ENCODE assay signal across 8 mouse cellular contexts in the genomic region with DNA sequence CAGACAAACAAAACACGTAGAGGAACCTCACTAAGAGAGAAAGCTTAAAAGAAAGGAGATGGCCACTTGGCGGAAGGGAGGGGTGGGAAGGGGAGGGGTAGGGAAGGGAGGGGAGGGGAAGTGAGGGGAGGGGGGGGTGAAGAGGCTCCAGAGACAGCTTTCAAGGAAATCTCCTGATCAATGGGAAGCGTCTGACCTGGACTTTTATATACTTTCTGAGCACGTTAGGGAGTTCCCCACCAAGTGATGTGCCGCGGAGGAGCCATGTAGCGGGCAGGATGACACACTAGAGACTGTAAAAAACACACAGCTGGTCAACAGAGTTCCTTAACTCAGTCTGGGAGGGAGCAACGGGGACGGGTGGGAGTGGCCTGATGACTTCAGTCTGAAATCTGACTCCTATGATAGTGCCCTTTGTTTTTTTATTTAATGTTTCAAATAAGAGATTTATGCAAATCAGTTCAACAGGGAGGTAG. TPM values are rescaled to one million over a fixed set of nuclear protein-coding genes. Genes with fewer than 3 reads are reported as not detected.
DNase-seq lines count a peak whose midpoint lies in the region; ATAC-seq lines count a peak whose summit lies in the region.

No protein-coding gene starts in this region.

- peak overlapping the region; percentile 56 for H3K4me3 ChIP-seq in brown adipose tissue, adult 24 weeks (ENCODE audit: insufficient read depth, low read depth, low read length)
- H3K4me3 ChIP-seq in heart, embryonic 10.5 days: peak overlapping the region; percentile 59
- H3K4me3 ChIP-seq in stomach, embryonic 14.5 days (ENCODE audit: low read depth, low read length): peak overlapping the region; percentile 22

- WGBS in heart, embryonic 10.5 days: 2% methylated on average over 9 of the region's 9 CpGs
- 2% methylated on average over 9 of the region's 9 CpGs for WGBS in stomach, embryonic 14.5 days

- DNase-seq in ES-CJ7 (ENCODE audit: low read depth, low spot score): peak; percentile 56
- DNase-seq in heart, embryonic 10.5 days (ENCODE audit: low spot score): peak; percentile 78
- peak; percentile 62 for DNase-seq in kidney, postnatal 14 days
- DNase-seq in cerebellum, adult 9-10 months: no peak
- no peak for DNase-seq in frontal cortex, postnatal 36 days (ENCODE audit: low spot score in 2 of 2)

- no peaks in the 10 kb centered on the region for H3K27me3 ChIP-seq in heart, embryonic 10.5 days (ENCODE audit: insufficient read depth, poor library complexity, severe bottlenecking)
- no peaks in the 10 kb centered on the region for H3K27me3 ChIP-seq in stomach, embryonic 14.5 days (ENCODE audit: control insufficient read depth, insufficient read depth, low read length)

- no peaks in the 10 kb centered on the region for H3K36me3 ChIP-seq in heart, embryonic 10.5 days
- H3K36me3 ChIP-seq in stomach, embryonic 14.5 days (ENCODE audit: control insufficient read depth, insufficient read depth, low read length): no peaks in the 10 kb centered on the region

- H3K27ac ChIP-seq in brown adipose tissue, adult 24 weeks (replicated peaks; ENCODE audit: low read depth, low read length): no peak overlapping the region; the same call in 1 of the 2 replicates
- H3K27ac ChIP-seq in heart, embryonic 10.5 days: peak overlapping the region; percentile 76
- peak overlapping the region; percentile 69; the same call in 1 of the 2 replicates for H3K27ac ChIP-seq in stomach, embryonic 14.5 days (ENCODE audit: low read length)

- no peaks in the 10 kb centered on the region for H3K9me3 ChIP-seq in heart, embryonic 10.5 days
- H3K9me3 ChIP-seq in stomach, embryonic 14.5 days (ENCODE audit: control insufficient read depth, low read depth, low read length): no peaks in the 10 kb centered on the region

- peak overlapping the region; percentile 52 for H3K4me2 ChIP-seq in stomach, embryonic 14.5 days (replicated peaks; ENCODE audit: low read depth, low read length)

- peaks cover 5% of the 10 kb centered on the region; the same call in 1 of the 2 replicates for H3K4me1 ChIP-seq in brown adipose tissue, adult 24 weeks (ENCODE audit: control insufficient read depth, insufficient read depth, insufficient read length, low read length)
- H3K4me1 ChIP-seq in heart, embryonic 10.5 days: peaks cover 20% of the 10 kb centered on the region
- no peaks in the 10 kb centered on the region for H3K4me1 ChIP-seq in stomach, embryonic 14.5 days (ENCODE audit: control insufficient read depth, insufficient read depth, low read length)

- peak; percentile 32 for ATAC-seq in megakaryocyte progenitor cell, adult 5-6 weeks (replicated peaks; ENCODE audit: poor library complexity)
- ATAC-seq in stomach, embryonic 14.5 days (ENCODE audit: insufficient number of reproducible peaks, insufficient read depth, low FRiP score, low read depth): no peak

- no peak overlapping the region for H3K9ac ChIP-seq in stomach, embryonic 14.5 days (replicated peaks; ENCODE audit: low read depth, low read length)

RNA-seq across cellular contexts. Expression of gene D17Wsu92e, which starts 6.5 kb away (rescaled TPM):
- 62.2 and 89.1 TPM in 2 replicates for polyA plus RNA-seq in brown adipose tissue, adult 24 weeks (2012; ENCODE audit: insufficient read depth, insufficient read length, missing spikeins)
- polyA plus RNA-seq in heart, embryonic 10.5 days (2016; fragmentation: Nextera tagmentation; extraction: Ambion mirVana): 11.9 and 17.2 TPM in 2 replicates
- 27.6 and 32.4 TPM in 2 replicates for total RNA-seq in megakaryocyte progenitor cell, adult 5-6 weeks (2015)
- 46.4 and 57.5 TPM in 2 replicates for total RNA-seq in megakaryocyte progenitor cell, adult 5-6 weeks (2017)
- polyA plus RNA-seq in stomach, embryonic 14.5 days (2014; fragmentation: Nextera tagmentation; extraction: Ambion mirVana): 21.6 and 22.3 TPM in 2 replicates

RNA-seq across cellular contexts. Expression of gene Snrpc, which starts 11.0 kb away (rescaled TPM):
- 50.9 and 79.9 TPM in 2 replicates for polyA plus RNA-seq in brown adipose tissue, adult 24 weeks (2012; ENCODE audit: insufficient read depth, insufficient read length, missing spikeins)
- polyA plus RNA-seq in heart, embryonic 10.5 days (2016; fragmentation: Nextera tagmentation; extraction: Ambion mirVana): 266 and 331 TPM in 2 replicates
- total RNA-seq in megakaryocyte progenitor cell, adult 5-6 weeks (2015): 147 and 154 TPM in 2 replicates
- 128 and 132 TPM in 2 replicates for total RNA-seq in megakaryocyte progenitor cell, adult 5-6 weeks (2017)
- polyA plus RNA-seq in stomach, embryonic 14.5 days (2014; fragmentation: Nextera tagmentation; extraction: Ambion mirVana): 309 and 325 TPM in 2 replicates

RNA-seq across cellular contexts. Expression of gene Uhrf1bp1, which starts 29.3 kb away (rescaled TPM):
- polyA plus RNA-seq in brown adipose tissue, adult 24 weeks (2012; ENCODE audit: insufficient read depth, insufficient read length, missing spikeins): 6.1 and 11.2 TPM in 2 replicates
- polyA plus RNA-seq in heart, embryonic 10.5 days (2016; fragmentation: Nextera tagmentation; extraction: Ambion mirVana): 5.0 and 6.2 TPM in 2 replicates
- total RNA-seq in megakaryocyte progenitor cell, adult 5-6 weeks (2015): 6.0 and 8.1 TPM in 2 replicates
- total RNA-seq in megakaryocyte progenitor cell, adult 5-6 weeks (2017): 8.4 and 9.3 TPM in 2 replicates
- 6.4 and 7.5 TPM in 2 replicates for polyA plus RNA-seq in stomach, embryonic 14.5 days (2014; fragmentation: Nextera tagmentation; extraction: Ambion mirVana)

Comparison
In these comparisons a context has a peak if more than half of its experiments do, and no peak if none do; other contexts are left out.
1. DNase-seq: peak in ES-CJ7 (single experiment), heart, embryonic 10.5 days (single experiment) and kidney, postnatal 14 days (single experiment); none in cerebellum, adult 9-10 months (single experiment) and frontal cortex, postnatal 36 days (0 of 2).
2. Peak in every context shown above with its lines, with median percentiles within 50 percentile points of each other: H3K4me3 ChIP-seq.